Mouse (Mus musculus): ENCODE data around the gene Cyp2b10. TPM values are rescaled to one million over a fixed set of nuclear protein-coding genes. Genes with fewer than 3 reads are reported as not detected.

The Cyp2b10 gene
- total and polyA plus RNA-seq, 3 experiments: not detected

- Histone ChIP-seq H3K79me2 (replicated peaks; ENCODE audit: control insufficient read depth, extremely low read depth, insufficient read depth, poor library complexity, severe bottlenecking) (no peaks in the 10 kb centered on the region), H3K4me1 (ENCODE audit: control insufficient read depth in 1 of 2, insufficient read depth in 2 of 2) (peaks cover 0 to 3% of the 10 kb centered on the region in 2 experiments; a peak in 2 of 4 replicates), H3K9me3 (replicated peaks; ENCODE audit: low read length) (no peaks in the 10 kb centered on the region), H3K27me3 (replicated peaks) (peaks cover 32% of the 10 kb centered on the region), H3K27ac (ENCODE audit: insufficient read depth, low read depth) (no peak overlapping the region), H3K36me3 (replicated peaks in 1 of 2; ENCODE audit: control insufficient read depth in 1 of 2, insufficient read depth in 1 of 2, low read length in 1 of 2) (no peaks in the 10 kb centered on the region), H3K4me3 (replicated peaks in 1 of 3; ENCODE audit: low read depth in 2 of 3, low read length in 2 of 3, poor library complexity in 1 of 3) (no peak overlapping the region), H3K9ac (ENCODE audit: insufficient read depth, low read depth) (0 out of 2 replicates have a peak overlapping the region, but pooled peaks have one; percentile 21), H3K4me2 (ENCODE audit: insufficient read depth, low read depth, poor library complexity, severe bottlenecking) (peak overlapping the region; percentile 39)
- in situ Hi-C loops (cut with MboI; ENCODE audit: low pct_ligation_motif_present, low pct_unique_long_range_greater_than_20kb, low sequenced_read_pairs): no loop called here
- no peak for DNase-seq (ENCODE audit: extremely low read depth)
- TF ChIP-seq USF1 (IDR thresholded peaks at IDR 0.05; ENCODE audit: low read depth, low read length): no peak
- no peak for TF ChIP-seq EP300 (IDR thresholded peaks at IDR 0.05; ENCODE audit: low read length)
- no peak for TF ChIP-seq PAX5 (IDR thresholded peaks at IDR 0.05; ENCODE audit: low read length)
- TF ChIP-seq TBP (conservative IDR thresholded peaks at IDR 0.05; ENCODE audit: low read depth, low read length): 0 out of 2 replicates have a peak, but pooled peaks have one; percentile 16
- dilution Hi-C loops (cut with MboI; ENCODE audit: extremely low pct_ligation_motif_present, extremely low pct_unique_long_range_greater_than_20kb, low sequenced_read_pairs): no loop called here
Measured at GRCm38 (mm10) chr7:25848444-25848812, 49.0 kb upstream of the Cyp2b10 start.

GRCm38 (mm10) chr7:25855082-25855481, 42.3 kb upstream of the Cyp2b10 start:
- Histone ChIP-seq H3K27me3 (replicated peaks) (peaks cover 59% of the 10 kb centered on the region), H3K4me1 (ENCODE audit: control insufficient read depth in 1 of 2, insufficient read depth in 2 of 2) (no peaks in the 10 kb centered on the region), H3K79me2 (replicated peaks; ENCODE audit: control insufficient read depth, extremely low read depth, insufficient read depth, poor library complexity, severe bottlenecking) (no peaks in the 10 kb centered on the region), H3K36me3 (replicated peaks in 1 of 2; ENCODE audit: control insufficient read depth in 1 of 2, insufficient read depth in 1 of 2, low read length in 1 of 2) (no peaks in the 10 kb centered on the region), H3K9me3 (replicated peaks; ENCODE audit: low read length) (no peaks in the 10 kb centered on the region), H3K4me3 (replicated peaks in 1 of 3; ENCODE audit: low read depth in 2 of 3, low read length in 2 of 3, poor library complexity in 1 of 3) (no peak overlapping the region), H3K9ac (ENCODE audit: insufficient read depth, low read depth) (no peak overlapping the region), H3K27ac (ENCODE audit: insufficient read depth, low read depth) (no peak overlapping the region), H3K4me2 (ENCODE audit: insufficient read depth, low read depth, poor library complexity, severe bottlenecking) (no peak overlapping the region)
- in situ Hi-C loops (cut with MboI; ENCODE audit: low pct_ligation_motif_present, low pct_unique_long_range_greater_than_20kb, low sequenced_read_pairs) (no loop called here), dilution Hi-C loops (cut with MboI; ENCODE audit: extremely low pct_ligation_motif_present, extremely low pct_unique_long_range_greater_than_20kb, low sequenced_read_pairs) (no loop called here)
- peak; percentile 34 for DNase-seq (ENCODE audit: extremely low read depth)
- TF ChIP-seq ZMIZ1 (IDR thresholded peaks at IDR 0.05; ENCODE audit: low read depth, low read length) (no peak), SMC3 (IDR thresholded peaks at IDR 0.05; ENCODE audit: low read depth, low read length) (peak; percentile 51), KAT2A (IDR thresholded peaks at IDR 0.05; ENCODE audit: insufficient replicate concordance, low read length) (no peak), EP300 (IDR thresholded peaks at IDR 0.05; ENCODE audit: low read length) (no peak), PAX5 (IDR thresholded peaks at IDR 0.05; ENCODE audit: low read length) (no peak), UBTF (IDR thresholded peaks at IDR 0.05; ENCODE audit: low read depth, low read length) (no peak), ZNF384 (IDR thresholded peaks at IDR 0.05; ENCODE audit: low read depth, low read length) (no peak), USF2 (conservative IDR thresholded peaks at IDR 0.05; ENCODE audit: low read depth, low read length) (no peak), MAZ (IDR thresholded peaks at IDR 0.05; ENCODE audit: low read depth, low read length) (no peak), RAD21 (IDR thresholded peaks at IDR 0.05; ENCODE audit: low read depth, low read length) (peak; percentile 57), JUN (IDR thresholded peaks at IDR 0.05; ENCODE audit: insufficient read depth, low read depth, low read length) (no peak), TCF12 (IDR thresholded peaks at IDR 0.05; ENCODE audit: low read depth, low read length) (no peak), CTCF (conservative IDR thresholded peaks at IDR 0.05 in 1 of 2, IDR thresholded peaks at IDR 0.05 in 1 of 2; ENCODE audit: low read depth in 2 of 2, low read length in 2 of 2) (peak; percentile 63 to 77; a peak in 3 of 4 replicates), CHD1 (IDR thresholded peaks at IDR 0.05; ENCODE audit: low read depth, low read length) (no peak)
